Mouse (Mus musculus): ENCODE measurements around the gene Ccser1. TPM values are rescaled to one million over a fixed set of nuclear protein-coding genes. Genes with fewer than 3 reads are reported as not detected.

Gene Ccser1
- polyA plus RNA-seq, 1 experiment from 2014 or later: 6.1 TPM

DNA sequence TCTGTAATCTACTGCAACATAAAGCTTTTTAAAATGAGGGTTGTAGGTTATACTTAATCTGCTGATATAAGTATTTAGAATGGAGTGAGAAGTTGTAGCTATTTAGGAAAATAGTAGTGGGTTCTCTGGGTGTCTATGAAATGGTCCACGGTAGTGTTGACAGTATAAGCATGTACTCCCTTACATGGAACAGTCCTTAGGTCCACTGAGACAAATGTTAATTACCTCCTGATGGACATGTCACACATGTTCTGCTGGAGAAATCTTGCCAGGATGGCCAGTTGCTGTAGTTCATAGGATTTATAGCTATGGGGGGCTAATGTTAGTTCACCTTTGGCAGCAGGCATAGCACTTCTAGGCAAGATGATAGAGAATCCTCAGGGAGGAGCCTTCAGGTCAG is 625.4 kb downstream of the Ccser1 start:
- Histone ChIP-seq H3K4me2 (no peak overlapping the region), H3K9ac (ENCODE audit: low read length) (no peak overlapping the region), H3K27me3 (ENCODE audit: control insufficient read depth, insufficient read depth, low read length) (no peaks in the 10 kb centered on the region), H3K4me3 (ENCODE audit: low read depth, low read length) (no peak overlapping the region), H3K27ac (ENCODE audit: low read depth, low read length) (no peak overlapping the region), H3K4me1 (ENCODE audit: control insufficient read depth, insufficient read depth, low read length) (no peaks in the 10 kb centered on the region), H3K36me3 (ENCODE audit: control insufficient read depth, insufficient read depth, low read length) (no peaks in the 10 kb centered on the region), H3K9me3 (ENCODE audit: control insufficient read depth, low read length) (no peaks in the 10 kb centered on the region)
- no peak for DNase-seq (ENCODE audit: low spot score, missing footprints)
- WGBS: 95% methylated on average over 1 of the region's 1 CpGs
- ATAC-seq (ENCODE audit: low FRiP score): no peak

DNA sequence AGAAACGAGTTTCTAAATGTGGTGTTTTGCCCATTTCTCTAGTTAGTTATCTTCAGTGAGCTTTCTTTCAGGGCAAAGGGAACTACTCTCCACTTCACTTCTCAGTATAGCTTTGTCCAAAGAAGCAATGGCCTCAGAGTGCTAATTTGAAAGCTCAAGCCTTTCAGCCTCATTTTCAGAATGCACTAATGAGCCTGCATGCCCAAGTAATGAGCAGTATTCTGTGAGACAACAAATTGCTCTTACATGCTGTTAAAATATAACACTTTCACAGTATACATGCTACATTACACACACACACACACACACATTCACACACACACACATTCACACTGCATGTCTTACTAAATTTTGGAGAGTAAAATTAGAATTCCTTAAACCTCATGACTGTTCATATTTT is 637.6 kb downstream of the Ccser1 start:
- 69% methylated on average over 1 of the region's 1 CpGs for WGBS
- no peaks in the 10 kb centered on the region for H3K36me3 ChIP-seq (ENCODE audit: control insufficient read depth, insufficient read depth, low read length)
- no peaks in the 10 kb centered on the region for H3K27me3 ChIP-seq (ENCODE audit: control insufficient read depth, insufficient read depth, low read length)
- no peak overlapping the region for H3K4me2 ChIP-seq
- no peak for ATAC-seq (ENCODE audit: low FRiP score)
- H3K9ac ChIP-seq (ENCODE audit: low read length): no peak overlapping the region
- DNase-seq (ENCODE audit: low spot score, missing footprints): no peak
- H3K27ac ChIP-seq (ENCODE audit: low read depth, low read length): no peak overlapping the region
- no peak overlapping the region for H3K4me3 ChIP-seq (ENCODE audit: low read depth, low read length)
- no peaks in the 10 kb centered on the region for H3K9me3 ChIP-seq (ENCODE audit: control insufficient read depth, low read length)
- H3K4me1 ChIP-seq (ENCODE audit: control insufficient read depth, insufficient read depth, low read length): no peaks in the 10 kb centered on the region

DNA sequence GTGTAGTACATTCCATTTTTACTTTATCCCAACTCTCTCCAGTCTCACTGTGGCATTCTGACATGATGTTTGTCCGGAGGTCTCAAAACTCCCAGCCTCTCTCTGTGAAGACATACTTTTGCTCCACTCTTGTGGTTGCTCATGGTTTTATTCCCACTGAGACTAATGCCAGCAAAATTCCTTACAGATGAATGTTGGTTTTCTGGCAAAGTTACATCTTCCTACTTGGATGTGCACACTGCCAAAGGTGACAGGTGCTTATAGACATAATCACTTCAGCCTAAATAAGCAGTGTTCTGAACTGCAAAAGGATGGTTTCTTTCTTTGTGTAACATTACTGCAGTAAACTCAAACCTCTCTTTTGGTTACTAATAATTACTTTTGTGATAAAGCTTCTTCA is 696.2 kb downstream of the Ccser1 start:
- WGBS: 83% methylated on average over 1 of the region's 1 CpGs
- no peak overlapping the region for H3K4me2 ChIP-seq
- H3K36me3 ChIP-seq (ENCODE audit: control insufficient read depth, insufficient read depth, low read length): no peaks in the 10 kb centered on the region
- H3K9ac ChIP-seq (ENCODE audit: low read length): no peak overlapping the region
- DNase-seq (ENCODE audit: low spot score, missing footprints) (no peak), ATAC-seq (ENCODE audit: low FRiP score) (no peak)
- no peak overlapping the region for H3K27ac ChIP-seq (ENCODE audit: low read depth, low read length)
- H3K4me3 ChIP-seq (ENCODE audit: low read depth, low read length): no peak overlapping the region
- H3K4me1 ChIP-seq (ENCODE audit: control insufficient read depth, insufficient read depth, low read length): no peaks in the 10 kb centered on the region
- no peaks in the 10 kb centered on the region for H3K9me3 ChIP-seq (ENCODE audit: control insufficient read depth, low read length)
- no peaks in the 10 kb centered on the region for H3K27me3 ChIP-seq (ENCODE audit: control insufficient read depth, insufficient read depth, low read length)

DNA sequence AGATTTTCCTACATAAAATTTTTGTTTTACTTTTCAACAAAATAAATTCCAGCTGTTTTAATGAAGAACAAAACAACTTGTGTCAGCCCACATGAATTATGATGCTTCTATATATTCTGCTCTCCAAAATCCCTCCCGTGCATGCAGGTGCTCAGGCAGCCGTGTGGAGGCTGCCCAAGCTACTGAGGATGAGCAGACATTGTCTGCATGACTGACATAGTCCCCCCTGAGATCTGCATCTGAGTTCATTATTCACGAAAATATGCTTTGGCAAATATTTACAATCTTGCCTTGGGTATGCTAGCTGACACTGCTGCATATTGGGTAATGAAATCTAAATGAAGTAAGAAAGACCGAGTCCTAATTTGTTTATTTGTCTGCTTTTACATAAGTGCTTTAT is 718.1 kb downstream of the Ccser1 start:
- WGBS: 81% methylated on average over 4 of the region's 4 CpGs
- ATAC-seq (ENCODE audit: low FRiP score) (no peak), DNase-seq (ENCODE audit: low spot score, missing footprints) (no peak)
- Histone ChIP-seq H3K4me3 (ENCODE audit: low read depth, low read length) (no peak overlapping the region), H3K27me3 (ENCODE audit: control insufficient read depth, insufficient read depth, low read length) (no peaks in the 10 kb centered on the region), H3K4me2 (no peak overlapping the region), H3K27ac (ENCODE audit: low read depth, low read length) (no peak overlapping the region), H3K9me3 (ENCODE audit: control insufficient read depth, low read length) (no peaks in the 10 kb centered on the region), H3K4me1 (ENCODE audit: control insufficient read depth, insufficient read depth, low read length) (no peaks in the 10 kb centered on the region), H3K9ac (ENCODE audit: low read length) (no peak overlapping the region), H3K36me3 (ENCODE audit: control insufficient read depth, insufficient read depth, low read length) (no peaks in the 10 kb centered on the region)

DNA sequence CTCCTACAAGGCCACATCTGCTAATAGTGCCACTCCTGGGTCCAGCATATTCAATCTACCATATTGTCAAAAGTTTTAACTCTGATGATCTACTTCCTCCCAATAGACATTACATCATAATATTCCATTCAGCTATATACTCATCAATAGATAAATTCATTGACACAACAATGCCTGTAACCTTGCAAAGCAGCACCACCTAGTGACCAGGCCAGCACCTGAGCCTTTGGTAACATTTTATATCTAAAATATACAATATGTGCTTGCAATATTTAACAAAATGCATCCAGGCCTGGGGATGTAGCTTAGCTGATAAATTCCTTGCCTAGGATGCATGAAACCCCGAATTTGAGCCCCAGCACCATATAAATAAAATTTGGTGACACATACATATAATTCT is 722.6 kb downstream of the Ccser1 start:
- no peak overlapping the region for H3K4me3 ChIP-seq (ENCODE audit: low read depth, low read length)
- 28% methylated on average over 1 of the region's 1 CpGs for WGBS
- H3K4me2 ChIP-seq: no peak overlapping the region

DNA sequence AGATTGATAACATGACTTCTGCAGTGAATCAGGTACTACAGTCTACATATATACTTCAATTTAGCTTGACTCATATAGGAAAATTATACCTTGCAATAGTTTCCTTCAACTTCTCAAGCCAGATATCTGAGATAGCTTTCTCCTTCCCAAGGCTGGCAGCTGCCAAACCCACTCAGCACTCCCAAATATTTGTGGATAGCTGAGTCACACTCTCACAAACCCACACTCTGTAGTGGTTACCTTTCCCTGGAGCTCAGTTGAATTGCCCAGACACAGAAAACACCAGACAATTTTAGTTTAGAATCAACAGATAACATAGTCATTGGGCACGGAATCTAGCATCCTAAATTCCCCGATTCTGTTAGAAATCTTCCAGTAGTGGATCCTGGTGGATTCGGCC is 732.8 kb downstream of the Ccser1 start:
- 93% methylated on average over 3 of the region's 3 CpGs for WGBS
- H3K4me2 ChIP-seq: no peak overlapping the region
- H3K4me3 ChIP-seq (ENCODE audit: low read depth, low read length): no peak overlapping the region
- no peak for DNase-seq (ENCODE audit: low spot score, missing footprints)
- H3K27me3 ChIP-seq (ENCODE audit: control insufficient read depth, insufficient read depth, low read length): no peaks in the 10 kb centered on the region
- no peaks in the 10 kb centered on the region for H3K4me1 ChIP-seq (ENCODE audit: control insufficient read depth, insufficient read depth, low read length)
- no peak overlapping the region for H3K27ac ChIP-seq (ENCODE audit: low read depth, low read length)
- no peak overlapping the region for H3K9ac ChIP-seq (ENCODE audit: low read length)
- no peaks in the 10 kb centered on the region for H3K9me3 ChIP-seq (ENCODE audit: control insufficient read depth, low read length)
- no peak for ATAC-seq (ENCODE audit: low FRiP score)
- no peaks in the 10 kb centered on the region for H3K36me3 ChIP-seq (ENCODE audit: control insufficient read depth, insufficient read depth, low read length)

More for the DNA sequence above, 722.6 kb downstream of the Ccser1 start:
- Histone ChIP-seq H3K27ac (ENCODE audit: low read depth, low read length) (no peak overlapping the region), H3K36me3 (ENCODE audit: control insufficient read depth, insufficient read depth, low read length) (no peaks in the 10 kb centered on the region), H3K9me3 (ENCODE audit: control insufficient read depth, low read length) (no peaks in the 10 kb centered on the region), H3K4me1 (ENCODE audit: control insufficient read depth, insufficient read depth, low read length) (no peaks in the 10 kb centered on the region), H3K9ac (ENCODE audit: low read length) (no peak overlapping the region), H3K27me3 (ENCODE audit: control insufficient read depth, insufficient read depth, low read length) (no peaks in the 10 kb centered on the region)
- ATAC-seq (ENCODE audit: low FRiP score) (peak; percentile 4; the same call in 1 of the 2 replicates), DNase-seq (ENCODE audit: low spot score, missing footprints) (no peak)

DNA sequence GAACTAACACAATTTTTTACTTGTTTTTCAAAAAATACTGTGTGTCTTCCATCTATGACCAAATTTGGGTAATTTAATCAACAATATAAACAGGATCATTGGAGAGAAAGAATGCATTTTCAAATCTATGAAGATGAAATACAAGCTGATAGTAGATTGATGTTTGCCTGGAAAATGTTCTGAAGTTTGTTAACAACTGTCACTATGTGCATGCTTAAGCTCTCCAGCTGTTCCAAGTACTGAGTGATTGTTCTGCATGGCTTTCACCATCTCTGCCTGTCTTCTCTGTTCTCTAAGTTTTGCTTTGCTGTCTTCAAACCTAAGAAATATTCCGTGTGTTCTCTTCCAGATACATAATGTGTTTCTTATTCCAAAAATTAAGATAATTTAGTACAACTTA is 751.5 kb downstream of the Ccser1 start:
- Histone ChIP-seq H3K4me2 (no peak overlapping the region), H3K27me3 (ENCODE audit: control insufficient read depth, insufficient read depth, low read length) (no peaks in the 10 kb centered on the region), H3K4me1 (ENCODE audit: control insufficient read depth, insufficient read depth, low read length) (no peaks in the 10 kb centered on the region), H3K9ac (ENCODE audit: low read length) (no peak overlapping the region), H3K9me3 (ENCODE audit: control insufficient read depth, low read length) (no peaks in the 10 kb centered on the region), H3K27ac (ENCODE audit: low read depth, low read length) (no peak overlapping the region), H3K36me3 (ENCODE audit: control insufficient read depth, insufficient read depth, low read length) (no peaks in the 10 kb centered on the region), H3K4me3 (ENCODE audit: low read depth, low read length) (no peak overlapping the region)
- DNase-seq (ENCODE audit: low spot score, missing footprints) (no peak), ATAC-seq (ENCODE audit: low FRiP score) (no peak)
- WGBS: 83% methylated on average over 1 of the region's 1 CpGs

DNA sequence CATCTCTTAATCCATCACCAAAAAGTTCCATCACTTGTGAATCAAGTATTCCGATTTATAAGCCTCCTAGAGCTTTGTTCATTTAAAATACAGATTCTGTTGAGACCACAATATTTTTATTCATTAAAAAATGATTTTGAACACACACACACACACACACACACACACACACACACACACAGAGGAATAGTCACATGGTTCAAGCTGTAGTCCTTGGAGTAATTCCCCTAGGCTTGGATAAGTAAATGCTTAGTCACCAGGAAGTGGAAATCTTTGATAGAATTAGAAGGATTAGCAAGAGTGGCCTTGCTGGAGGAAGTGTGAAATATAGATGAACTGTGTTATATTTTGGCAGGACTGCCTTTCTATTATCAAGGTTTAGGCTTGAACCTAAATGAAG is 756.5 kb downstream of the Ccser1 start:
- H3K27me3 ChIP-seq (ENCODE audit: control insufficient read depth, insufficient read depth, low read length): no peaks in the 10 kb centered on the region
- H3K4me2 ChIP-seq: no peak overlapping the region
- H3K4me3 ChIP-seq (ENCODE audit: low read depth, low read length): no peak overlapping the region
- WGBS: 96% methylated on average over 1 of the region's 1 CpGs
- DNase-seq (ENCODE audit: low spot score, missing footprints): no peak
- no peaks in the 10 kb centered on the region for H3K36me3 ChIP-seq (ENCODE audit: control insufficient read depth, insufficient read depth, low read length)
- H3K9me3 ChIP-seq (ENCODE audit: control insufficient read depth, low read length): no peaks in the 10 kb centered on the region
- ATAC-seq (ENCODE audit: low FRiP score): no peak
- H3K4me1 ChIP-seq (ENCODE audit: control insufficient read depth, insufficient read depth, low read length): no peaks in the 10 kb centered on the region
- no peak overlapping the region for H3K27ac ChIP-seq (ENCODE audit: low read depth, low read length)
- no peak overlapping the region for H3K9ac ChIP-seq (ENCODE audit: low read length)

DNA sequence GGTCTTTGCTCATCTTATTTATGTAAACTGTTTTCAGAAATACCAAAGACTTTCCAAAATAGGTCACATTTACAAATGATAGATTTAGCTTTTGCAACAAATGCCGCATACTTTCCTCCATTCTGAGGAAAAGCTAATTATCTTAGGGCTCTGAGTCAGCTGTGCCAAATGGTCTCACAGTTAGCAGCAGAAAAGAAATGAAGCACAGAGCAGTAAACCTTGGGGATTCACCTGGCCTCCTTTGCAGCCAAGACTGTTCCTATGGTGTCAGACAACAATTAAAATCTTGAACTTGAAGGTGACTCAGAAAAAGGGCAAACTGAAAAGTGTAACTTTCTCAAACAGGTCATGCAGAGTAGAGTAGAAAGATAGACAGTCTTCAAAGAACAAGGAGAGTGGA is 759.1 kb downstream of the Ccser1 start:
- no peak overlapping the region for H3K9ac ChIP-seq (ENCODE audit: low read length)
- 89% methylated on average over 1 of the region's 1 CpGs for WGBS
- no peaks in the 10 kb centered on the region for H3K27me3 ChIP-seq (ENCODE audit: control insufficient read depth, insufficient read depth, low read length)
- no peaks in the 10 kb centered on the region for H3K36me3 ChIP-seq (ENCODE audit: control insufficient read depth, insufficient read depth, low read length)
- no peak overlapping the region for H3K4me2 ChIP-seq
- H3K9me3 ChIP-seq (ENCODE audit: control insufficient read depth, low read length): no peaks in the 10 kb centered on the region
- no peak overlapping the region for H3K27ac ChIP-seq (ENCODE audit: low read depth, low read length)
- ATAC-seq (ENCODE audit: low FRiP score) (no peak), DNase-seq (ENCODE audit: low spot score, missing footprints) (no peak)
- H3K4me3 ChIP-seq (ENCODE audit: low read depth, low read length): no peak overlapping the region
- no peaks in the 10 kb centered on the region for H3K4me1 ChIP-seq (ENCODE audit: control insufficient read depth, insufficient read depth, low read length)

DNA sequence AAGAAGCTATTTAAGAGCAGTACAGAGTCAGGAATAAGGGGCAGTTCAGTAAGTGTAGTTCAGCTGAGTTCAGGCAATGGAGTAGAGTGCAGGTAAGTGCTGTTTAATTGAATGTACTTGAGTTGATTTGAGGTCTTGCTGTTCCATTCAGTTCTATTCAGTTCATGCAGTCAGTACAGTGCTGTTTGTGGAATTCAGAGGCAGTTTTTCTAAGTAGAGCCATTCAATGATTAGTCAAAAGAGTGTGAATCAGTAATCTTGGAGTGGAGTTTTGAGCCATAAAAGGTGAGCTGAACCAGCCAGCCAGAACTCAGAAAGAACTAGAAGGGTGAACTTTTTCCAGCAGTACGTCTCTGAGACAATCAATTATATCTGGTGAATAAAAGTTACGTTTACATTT is 773.6 kb downstream of the Ccser1 start:
- WGBS: 90% methylated on average over 2 of the region's 2 CpGs
- no peak overlapping the region for H3K27ac ChIP-seq (ENCODE audit: low read depth, low read length)
- no peak overlapping the region for H3K9ac ChIP-seq (ENCODE audit: low read length)
- no peak overlapping the region for H3K4me2 ChIP-seq
- ATAC-seq (ENCODE audit: low FRiP score): no peak
- no peaks in the 10 kb centered on the region for H3K4me1 ChIP-seq (ENCODE audit: control insufficient read depth, insufficient read depth, low read length)
- no peak for DNase-seq (ENCODE audit: low spot score, missing footprints)
- no peak overlapping the region for H3K4me3 ChIP-seq (ENCODE audit: low read depth, low read length)
- no peaks in the 10 kb centered on the region for H3K36me3 ChIP-seq (ENCODE audit: control insufficient read depth, insufficient read depth, low read length)
- no peaks in the 10 kb centered on the region for H3K27me3 ChIP-seq (ENCODE audit: control insufficient read depth, insufficient read depth, low read length)
- no peaks in the 10 kb centered on the region for H3K9me3 ChIP-seq (ENCODE audit: control insufficient read depth, low read length)

Measured in midbrain, embryonic 11.5 days (tissue).